Mouse (Mus musculus) adrenal gland, postnatal 36 days (tissue): ENCODE measurements around the gene Nme3. TPM values are rescaled to one million over a fixed set of nuclear protein-coding genes. Genes with fewer than 3 reads are reported as not detected.
"Not testable (repeated sequence)": the region's sequence is repeated elsewhere in the genome, so short reads cannot be mapped to it uniquely, and the experiment has no call there.

ENCODE experiments used
- DNase-seq, 2 experiments: peaks; one replicate each; pipeline ENCODE4 v3.0.0; 2021; ENCODE audit warnings: mixed read lengths in 1 of 2
- total RNA-seq, 2 experiments: library from RNA; stranded (reverse); gene quantifications; 2 replicates each; pipeline ENCODE4 v1.2.3; 2021

The Nme3 gene
- total RNA-seq, 2 experiments from 2014 or later, result 51.3 to 113 TPM

DNA sequence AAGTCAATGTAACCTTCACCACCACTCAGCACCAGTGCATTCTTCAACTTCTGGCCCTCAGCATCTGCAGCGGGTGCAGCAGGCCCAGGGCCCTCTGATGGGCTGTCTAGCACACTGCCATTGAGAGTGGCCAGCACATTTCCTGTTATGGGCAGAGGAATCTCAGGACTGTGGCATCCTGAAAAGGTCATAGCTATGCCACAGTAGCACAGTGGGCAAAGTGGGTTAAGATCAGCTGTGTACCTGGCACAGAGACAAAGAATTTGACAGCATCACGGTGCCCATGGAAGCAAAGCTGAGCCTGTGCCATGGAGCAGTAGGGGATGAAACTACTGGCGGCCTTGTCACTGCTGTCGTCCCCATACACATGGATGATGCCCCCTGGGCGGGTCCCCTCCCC lies 2.9 kb downstream of the Nme3 start:
- no peak for DNase-seq

GRCm38 (mm10) chr17:24900014-24900413 lies 3.7 kb downstream of the Nme3 start:
- no peak for DNase-seq

GRCm38 (mm10) chr17:24902124-24902523 lies 5.8 kb downstream of the Nme3 start:
- no peak for DNase-seq

DNA sequence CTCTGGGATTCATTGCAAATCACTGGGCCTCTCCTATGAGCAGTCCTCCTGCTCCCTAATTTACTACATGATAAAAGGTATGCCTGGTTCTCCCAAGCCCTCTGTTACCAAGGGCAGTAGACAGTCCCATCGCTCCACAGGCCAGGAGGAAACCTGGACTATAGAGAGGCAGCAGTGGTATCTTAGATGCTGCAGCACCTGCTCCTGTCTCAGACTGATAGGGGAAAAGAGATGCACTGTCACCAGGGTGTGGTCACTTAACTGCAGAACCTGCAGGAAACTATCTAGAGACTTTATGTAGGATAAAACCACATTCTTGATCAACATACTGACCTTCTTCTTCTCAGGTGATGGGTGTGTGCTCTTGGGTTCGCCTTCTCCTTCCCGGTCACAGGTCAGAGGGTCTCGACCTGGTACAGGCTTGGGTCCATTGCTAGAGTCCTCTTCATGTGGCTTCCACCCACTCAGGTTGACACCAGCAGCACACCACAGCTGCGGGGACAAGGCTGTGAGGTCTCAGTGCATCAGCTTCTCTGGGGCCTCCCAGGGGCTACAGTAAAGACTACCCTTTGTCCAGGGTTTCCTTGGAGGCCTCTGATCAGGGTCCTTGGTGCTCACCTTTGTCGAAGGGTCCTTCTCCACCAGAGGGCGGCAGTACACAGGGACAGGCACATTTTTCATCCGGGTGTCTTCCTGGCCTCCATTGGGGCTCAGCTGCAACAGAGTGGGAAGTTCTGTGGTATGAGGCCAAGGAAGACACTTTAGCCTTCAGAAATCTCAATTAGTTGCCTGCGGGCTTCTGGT lies 6.6 kb downstream of the Nme3 start:
- peak; percentile 57 to 65 for DNase-seq

DNA sequence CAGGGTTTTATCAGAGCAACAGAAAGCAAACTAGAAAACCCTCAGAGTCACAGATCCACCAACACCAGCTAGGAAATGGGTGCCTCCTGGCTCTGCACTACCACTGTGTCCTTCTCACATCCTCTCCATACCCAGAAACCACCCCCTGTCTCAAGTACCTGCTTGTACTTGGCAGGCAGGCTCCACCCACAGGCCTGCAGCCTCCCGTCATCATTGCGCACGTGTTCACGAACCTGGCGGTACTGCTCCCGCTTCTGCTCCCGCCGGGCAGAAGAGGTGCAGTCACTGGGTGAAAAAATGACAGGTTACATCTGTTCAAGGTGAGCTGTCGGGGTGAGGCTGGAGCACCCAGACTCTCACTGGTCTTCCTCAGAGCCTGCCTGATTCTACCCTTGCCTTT lies 7.5 kb downstream of the Nme3 start:
- no peak for DNase-seq

DNA sequence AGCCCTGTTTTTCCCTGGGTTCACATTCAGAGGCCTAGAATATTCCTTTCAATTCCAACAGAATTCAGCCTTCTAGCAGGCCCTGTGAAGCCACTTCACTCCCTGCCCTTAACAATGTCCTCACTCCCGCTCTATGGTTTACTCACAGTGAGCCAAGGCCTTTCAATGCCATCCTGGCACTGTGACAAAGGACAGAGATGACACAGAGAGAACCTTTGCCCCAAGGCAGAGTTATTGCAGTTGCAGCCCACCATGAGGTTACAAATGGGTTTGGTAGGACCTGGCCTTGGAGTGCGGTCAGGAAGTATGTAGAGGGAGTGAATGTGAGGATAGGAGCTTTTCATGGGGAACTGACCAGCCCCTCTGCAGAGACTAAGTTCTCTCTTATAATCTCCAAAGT lies 11.3 kb downstream of the Nme3 start:
- DNase-seq, result peak; percentile 84 to 89

GRCm38 (mm10) chr17:24913984-24914383 lies 17.7 kb downstream of the Nme3 start:
- no peak for DNase-seq

DNA sequence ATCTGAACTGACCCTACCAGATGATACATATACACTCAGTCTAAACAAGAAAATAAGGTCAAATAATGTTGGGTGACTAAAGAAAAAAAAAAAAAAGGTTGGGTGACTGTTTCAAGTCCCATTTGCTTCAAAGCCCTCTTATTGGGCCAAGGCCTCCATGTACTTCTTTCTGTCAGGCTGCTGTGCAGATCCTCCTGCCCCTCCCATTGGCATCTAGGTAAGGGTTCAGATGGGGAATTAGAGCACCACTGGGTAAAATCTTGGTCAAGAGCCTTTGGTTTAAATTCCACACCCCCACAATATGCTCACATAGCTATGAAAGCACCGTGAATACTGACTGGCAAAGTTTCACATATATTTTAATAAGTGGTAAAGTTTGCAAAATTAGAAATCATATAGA lies 26.9 kb downstream of the Nme3 start:
- no peak for DNase-seq

- DNase-seq, result peak; percentile 64 to 68
Measured at GRCm38 (mm10) chr17:24929506-24929905, 33.2 kb downstream of the Nme3 start.

- DNase-seq, result no peak
Measured at GRCm38 (mm10) chr17:24932431-24932830, 36.1 kb downstream of the Nme3 start.

GRCm38 (mm10) chr17:24933163-24933562 lies 36.9 kb downstream of the Nme3 start:
- no peak for DNase-seq

DNA sequence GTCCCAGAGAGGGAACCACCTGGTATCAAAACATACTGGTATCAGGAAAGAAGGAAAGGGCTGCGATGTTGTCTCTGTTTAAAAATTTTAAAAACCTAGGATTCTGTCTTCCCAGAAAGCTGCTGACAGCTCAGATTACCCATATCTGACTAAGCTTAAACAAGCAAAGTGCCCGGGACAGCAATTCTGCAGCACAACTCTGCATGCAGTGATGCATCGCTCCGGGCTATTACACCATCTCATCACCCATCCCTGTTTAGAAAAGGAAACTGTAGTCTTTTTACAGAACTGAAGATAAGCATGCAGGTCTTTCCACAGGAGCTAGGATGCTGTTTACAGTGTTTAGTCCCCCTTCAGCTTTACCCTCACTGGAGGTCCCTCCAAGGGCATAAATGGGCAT lies 38.6 kb downstream of the Nme3 start:
- DNase-seq, result peak in 1 of 2 experiments; percentile 32

DNA sequence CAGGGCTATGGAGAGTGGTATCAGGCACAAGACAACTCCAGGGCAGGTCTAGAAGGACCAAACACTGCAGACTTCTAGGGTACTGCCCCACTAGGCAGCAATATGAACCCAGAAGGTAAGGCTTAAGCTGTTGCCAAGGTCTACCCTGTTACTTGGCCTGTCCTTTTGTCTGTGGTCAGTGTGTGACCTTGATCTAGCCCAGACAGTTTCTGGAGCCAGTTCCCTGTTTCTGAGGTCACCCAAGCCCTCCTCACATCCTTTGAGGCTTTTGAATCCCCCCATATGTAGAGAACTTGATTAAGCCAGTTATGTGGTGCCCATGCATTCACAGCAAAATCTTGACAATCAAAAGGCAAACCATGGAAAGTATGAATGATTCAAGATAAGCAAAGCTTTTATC lies 39.4 kb downstream of the Nme3 start:
- no peak for DNase-seq

DNA sequence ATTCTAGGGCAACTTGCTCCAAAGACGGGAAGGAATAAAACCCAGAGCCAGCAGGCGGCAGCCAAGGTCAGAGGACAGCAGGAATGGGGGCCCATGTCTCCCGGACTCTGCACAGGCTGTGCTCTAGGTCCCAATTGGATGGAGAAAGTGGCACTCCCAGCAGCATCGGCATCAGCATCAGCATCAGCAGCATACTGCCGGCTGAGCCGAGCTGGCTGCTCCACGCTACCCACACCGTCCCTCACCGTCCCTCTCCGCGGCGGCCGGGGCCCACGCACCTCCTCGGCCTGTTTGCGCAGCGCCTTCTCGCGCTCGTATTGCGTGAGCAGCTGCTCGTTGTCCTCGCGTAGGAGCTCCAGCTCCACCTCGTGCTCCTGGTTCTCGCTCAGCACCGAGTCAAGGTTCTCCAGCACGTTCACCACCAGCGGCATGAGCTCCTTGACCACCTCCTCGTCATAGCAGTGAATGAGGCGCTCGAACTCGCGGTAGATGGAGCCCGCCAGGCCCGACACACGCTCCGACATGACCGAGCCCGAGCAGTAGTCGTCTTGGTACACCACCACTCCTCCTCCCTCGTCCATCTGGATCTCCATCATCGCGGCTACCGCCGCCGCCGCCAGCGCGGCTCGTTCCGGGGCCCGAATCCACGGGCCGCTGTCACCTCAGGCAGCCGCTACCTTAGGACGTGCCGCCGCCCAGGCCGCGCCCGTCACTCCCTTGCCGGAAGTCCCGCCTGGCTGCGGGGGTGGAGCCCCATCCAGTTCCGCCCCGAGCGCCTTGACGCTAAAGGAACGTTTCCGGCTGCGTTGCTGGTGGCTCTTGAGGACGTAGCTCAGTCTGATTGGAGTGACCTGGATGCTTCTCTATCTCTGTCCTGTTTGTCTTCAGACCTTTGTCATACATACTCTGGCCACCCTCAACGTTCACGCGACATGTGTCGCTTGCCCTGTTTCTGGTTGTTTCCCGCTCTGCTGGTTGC lies 40.2 kb downstream of the Nme3 start, which contains the start of gene Mapk8ip3:
Gene Mapk8ip3, minus strand, starts transcription at position 719 of the 979 bp plus-strand sequence.
- DNase-seq, result peak; percentile 98

DNA sequence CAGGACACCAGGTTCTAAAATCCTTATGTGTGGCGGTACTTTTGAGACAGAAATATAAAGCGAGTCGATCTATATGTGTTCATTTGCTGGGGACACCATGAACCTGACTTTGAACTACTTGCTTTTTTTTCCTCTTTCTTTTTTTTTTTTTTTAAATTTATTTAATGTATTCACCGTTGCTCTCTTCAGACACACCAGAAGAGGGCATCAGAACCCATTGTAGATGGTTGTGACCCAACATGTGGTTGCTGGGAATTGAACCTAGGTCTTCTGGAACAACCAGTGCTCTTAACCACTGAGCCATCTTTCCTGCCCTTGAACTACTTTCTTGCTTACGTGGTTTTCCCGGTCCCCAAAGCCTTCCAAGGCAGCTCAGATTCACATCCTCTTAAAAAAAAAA lies 41.0 kb downstream of the Nme3 start:
- no peak for DNase-seq

DNA sequence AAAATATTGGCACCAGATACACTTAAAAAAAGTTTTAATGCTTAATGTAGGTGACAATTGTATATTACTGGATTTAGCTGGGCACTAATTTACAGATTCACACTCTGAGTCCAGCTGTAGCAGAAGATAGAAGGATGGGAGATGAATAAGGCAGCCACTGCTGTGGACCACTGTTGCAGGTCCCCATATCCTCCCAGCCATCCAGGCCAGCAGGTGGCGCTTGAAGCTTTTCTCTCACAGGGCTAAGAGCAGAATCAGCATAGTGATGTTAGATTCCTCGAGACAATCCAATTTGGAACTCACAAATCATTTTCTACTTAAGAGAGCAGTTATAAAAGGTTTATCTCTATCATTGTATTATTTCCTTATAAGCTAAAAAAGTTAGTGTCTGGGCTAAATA lies 46.2 kb downstream of the Nme3 start:
- DNase-seq, result peak; percentile 50 to 52

DNA sequence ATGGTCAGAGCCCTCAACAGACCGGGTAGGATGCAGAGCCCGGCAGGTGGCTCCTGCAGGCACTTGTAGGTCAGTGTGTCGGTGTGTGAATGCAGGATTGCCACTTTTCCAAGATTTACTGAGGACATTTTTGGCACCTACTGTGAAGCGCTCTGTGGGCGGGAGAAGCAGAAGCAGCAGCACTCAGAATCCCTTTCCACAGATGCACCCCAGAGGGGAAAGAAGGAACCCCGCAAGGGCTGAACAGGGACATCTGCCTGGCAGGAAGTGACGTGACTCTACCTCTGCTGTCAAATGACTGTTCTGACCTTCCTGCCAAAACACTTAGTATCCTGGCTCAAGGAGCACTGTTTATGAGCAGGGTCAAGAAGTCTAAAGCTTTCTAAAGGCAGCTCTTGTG lies 46.7 kb downstream of the Nme3 start:
- DNase-seq, result no peak

DNA sequence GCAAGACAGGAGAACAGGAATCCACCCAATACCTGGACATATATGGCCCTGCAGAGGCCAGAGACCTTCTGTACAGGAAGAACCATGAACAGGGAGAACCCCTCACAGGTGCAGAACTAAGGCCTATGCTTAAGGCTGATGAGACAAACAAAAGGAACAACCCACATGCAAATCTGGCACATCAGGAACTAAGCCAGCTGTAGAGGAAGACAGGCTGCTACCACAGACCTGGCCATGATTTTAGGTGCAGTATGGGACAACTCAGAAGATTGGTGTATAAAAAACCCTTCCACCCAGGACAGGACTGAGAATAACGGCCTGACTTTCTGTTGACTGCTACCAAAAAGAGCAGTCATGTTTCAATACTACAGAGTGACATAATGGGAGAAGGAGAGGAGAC lies 47.3 kb downstream of the Nme3 start:
- DNase-seq, result not testable (repeated sequence)

Other genes starting within 250 kb of the Nme3 start
- 10 to 100 TPM; 48.0 to 88.5 TPM for gene Slc9a3r2, start 246.2 kb upstream of the Nme3 start, total RNA-seq
- gene Npw, start 238.0 kb upstream of the Nme3 start, total RNA-seq, result not detected
- 10 to 100 TPM; 47.5 to 51.1 TPM for gene Zfp598, start 226.8 kb upstream of the Nme3 start, total RNA-seq
- 1 to 10 TPM; 1.7 to 2.0 TPM for gene Syngr3, start 206.5 kb upstream of the Nme3 start, total RNA-seq
- gene Gfer, start 200.3 kb upstream of the Nme3 start, total RNA-seq, result 10 to 100 TPM; 34.5 to 42.0 TPM
- 1 to 10 TPM; 4.5 to 6.1 TPM for gene Noxo1, start 200.3 kb upstream of the Nme3 start, total RNA-seq
- 10 to 100 TPM; 36.0 to 38.5 TPM for gene Tbl3, start 188.8 kb upstream of the Nme3 start, total RNA-seq
- not detected for gene Rnf151, start 178.4 kb upstream of the Nme3 start, total RNA-seq
- gene Rps2, start 178.4 kb upstream of the Nme3 start, total RNA-seq, result 100 to 1,000 TPM; 720 to 747 TPM
- gene Ndufb10, start 172.0 kb upstream of the Nme3 start, total RNA-seq, result 100 to 1,000 TPM; 239 to 246 TPM
- gene Rpl3l, start 168.7 kb upstream of the Nme3 start, total RNA-seq, result under 1 TPM in 1 of 2 experiments, not detected in 1; 0.40 TPM
- gene Msrb1, start 159.9 kb upstream of the Nme3 start, total RNA-seq, result 10 to 100 TPM; 84.2 to 86.1 TPM
- 1 to 10 TPM; 1.8 to 2.2 TPM for gene Hs3st6, start 143.5 kb upstream of the Nme3 start, total RNA-seq
- gene Meiob, start 92.2 kb upstream of the Nme3 start, total RNA-seq, result 1 to 10 TPM; 1.0 to 1.1 TPM
- 100 to 1,000 TPM in 1 of 2 experiments, 10 to 100 TPM in 1; 97.1 to 102 TPM for gene Hagh, start 56.4 kb upstream of the Nme3 start, total RNA-seq
- gene Fahd1, start 46.1 kb upstream of the Nme3 start, total RNA-seq, result 10 to 100 TPM; 22.7 to 39.8 TPM
- gene Igfals, start 30.5 kb upstream of the Nme3 start, total RNA-seq, result 1 to 10 TPM; 4.1 to 4.3 TPM
- 10 to 100 TPM; 47.7 to 57.9 TPM for gene Nubp2, start 10.2 kb upstream of the Nme3 start, total RNA-seq
- 10 to 100 TPM; 31.2 to 34.7 TPM for gene Spsb3, start 9.9 kb upstream of the Nme3 start, total RNA-seq
- 10 to 100 TPM; 41.0 to 42.3 TPM for gene Eme2, start 1.4 kb upstream of the Nme3 start, total RNA-seq
- 100 to 1,000 TPM; 109 to 177 TPM for gene Mrps34, start 1.4 kb upstream of the Nme3 start, total RNA-seq
- 100 to 1,000 TPM in 1 of 2 experiments, 10 to 100 TPM in 1; 82.1 to 126 TPM for gene Mapk8ip3, start 40.5 kb downstream of the Nme3 start, total RNA-seq
- gene Jpt2, start 64.2 kb downstream of the Nme3 start, total RNA-seq, result 10 to 100 TPM; 25.1 to 26.4 TPM
- gene Cramp1l, start 119.3 kb downstream of the Nme3 start, total RNA-seq, result 10 to 100 TPM; 18.8 to 21.5 TPM
- 10 to 100 TPM; 18.9 to 32.1 TPM for gene Ift140, start 119.6 kb downstream of the Nme3 start, total RNA-seq
- 10 to 100 TPM; 31.4 to 39.7 TPM for gene Tmem204, start 187.1 kb downstream of the Nme3 start, total RNA-seq
- 10 to 100 TPM; 19.7 to 22.4 TPM for gene Telo2, start 219.5 kb downstream of the Nme3 start, total RNA-seq
- not detected for gene Ptx4, start 224.3 kb downstream of the Nme3 start, total RNA-seq
- 10 to 100 TPM; 42.0 to 43.8 TPM for gene Clcn7, start 236.9 kb downstream of the Nme3 start, total RNA-seq